8 mouse cellular contexts compared by ENCODE assay signal in the genomic region with DNA sequence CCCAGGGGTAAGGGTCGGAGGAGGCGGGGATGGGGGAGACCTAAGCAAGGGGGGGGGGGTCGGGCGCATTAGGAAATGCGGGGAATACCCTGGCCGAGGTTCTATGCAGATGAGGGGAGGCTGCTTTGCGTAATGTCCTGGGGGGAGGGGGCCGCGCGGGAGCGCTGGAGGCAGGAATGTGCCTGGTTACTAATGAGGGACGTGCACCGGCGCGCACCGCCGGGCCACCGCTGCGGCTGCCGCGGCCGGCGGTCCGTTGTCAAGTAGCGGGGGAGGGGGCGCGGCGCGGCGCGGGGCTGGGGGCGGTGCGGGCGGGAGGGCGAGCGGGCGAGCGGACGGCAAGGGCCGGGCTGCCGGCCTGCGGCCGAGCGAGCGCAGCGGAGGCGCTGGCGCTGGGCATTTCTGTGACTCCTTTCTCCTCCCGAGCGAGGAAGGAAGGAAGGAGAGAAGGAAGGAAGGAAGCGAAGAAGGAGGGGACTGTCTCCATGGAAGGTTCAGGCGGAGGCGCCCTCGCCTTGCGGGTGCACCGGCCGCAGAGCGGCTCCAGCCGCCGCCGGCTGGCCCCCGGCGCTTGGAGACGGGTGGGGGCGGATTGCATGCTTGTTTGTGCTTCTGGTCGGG. TPM values are rescaled to one million over a fixed set of nuclear protein-coding genes. Genes with fewer than 3 reads are reported as not detected.
A peak's percentile ranks its signal among the peaks of the same experiment; 100 is the strongest.
DNase-seq lines count a peak whose midpoint lies in the region; ATAC-seq and TF ChIP-seq lines count a peak whose summit lies in the region.

No protein-coding gene starts in this region.

- no peak for TF ChIP-seq EP300 in stomach, postnatal 0 days (optimal IDR thresholded peaks at IDR 0.05)

- H3K9ac ChIP-seq in limb, embryonic 14.5 days (ENCODE audit: low read depth, low read length, severe bottlenecking): peak overlapping the region; percentile 85
- H3K9ac ChIP-seq in stomach, postnatal 0 days (ENCODE audit: low read length): peak overlapping the region; percentile 88

- under 1% methylated on average over 65 of the region's 66 CpGs for WGBS in embryonic facial prominence, embryonic 10.5 days
- WGBS in limb, embryonic 14.5 days: 1% methylated on average over 33 of the region's 66 CpGs
- 1% methylated on average over 47 of the region's 66 CpGs for WGBS in stomach, postnatal 0 days

- TF ChIP-seq CTCF in stomach, postnatal 0 days (IDR thresholded peaks at IDR 0.05; ENCODE audit: low read depth): peak; percentile 32

- peak overlapping the region; percentile 99 for H3K4me2 ChIP-seq in limb, embryonic 14.5 days (replicated peaks; ENCODE audit: low read depth, low read length, severe bottlenecking)
- H3K4me2 ChIP-seq in myocyte (ENCODE audit: low read depth): peak overlapping the region; percentile 69
- peak overlapping the region; percentile 97 for H3K4me2 ChIP-seq in stomach, postnatal 0 days (replicated peaks; ENCODE audit: low read depth)

- peaks cover 34% of the 10 kb centered on the region for H3K79me2 ChIP-seq in myocyte (ENCODE audit: control insufficient read depth, insufficient read depth)

- H3K36me3 ChIP-seq in embryonic facial prominence, embryonic 10.5 days (replicated peaks): no peaks in the 10 kb centered on the region
- H3K36me3 ChIP-seq in limb, embryonic 14.5 days (ENCODE audit: control insufficient read depth, insufficient read depth, low read length): no peaks in the 10 kb centered on the region
- H3K36me3 ChIP-seq in myocyte (ENCODE audit: control insufficient read depth, insufficient read depth): no peaks in the 10 kb centered on the region
- H3K36me3 ChIP-seq in stomach, postnatal 0 days (ENCODE audit: control insufficient read depth, insufficient read depth, low read length): no peaks in the 10 kb centered on the region

- 0 out of 2 replicates have a peak, but pooled peaks have one; percentile 13 for TF ChIP-seq POLR2A in limb, embryonic 14.5 days (IDR thresholded peaks at IDR 0.05; ENCODE audit: borderline replicate concordance, extremely low read depth, insufficient read depth, insufficient read length)
- peak; percentile 67 for TF ChIP-seq POLR2A in myocyte (IDR thresholded peaks at IDR 0.05; ENCODE audit: insufficient read length, low read depth)

- peaks cover 32% of the 10 kb centered on the region for H3K27me3 ChIP-seq in embryonic facial prominence, embryonic 10.5 days (replicated peaks; ENCODE audit: low read depth, poor library complexity, severe bottlenecking)
- peaks cover 14% of the 10 kb centered on the region for H3K27me3 ChIP-seq in limb, embryonic 14.5 days (ENCODE audit: control insufficient read depth, insufficient read depth, low read length)
- no peaks in the 10 kb centered on the region for H3K27me3 ChIP-seq in myocyte (ENCODE audit: control insufficient read depth, insufficient read depth, insufficient read length)
- H3K27me3 ChIP-seq in stomach, postnatal 0 days (ENCODE audit: control insufficient read depth, insufficient read depth, low read length): no peaks in the 10 kb centered on the region

- peak; percentile 45 for ATAC-seq in limb, embryonic 14.5 days (ENCODE audit: low FRiP score, low read depth)
- ATAC-seq in stomach, postnatal 0 days (ENCODE audit: low FRiP score, low TSS enrichment): peak; percentile 44

- no peaks in the 10 kb centered on the region for H3K9me3 ChIP-seq in embryonic facial prominence, embryonic 10.5 days
- no peaks in the 10 kb centered on the region for H3K9me3 ChIP-seq in limb, embryonic 14.5 days (ENCODE audit: control insufficient read depth, low read length)
- H3K9me3 ChIP-seq in stomach, postnatal 0 days (ENCODE audit: control insufficient read depth, low read length): no peaks in the 10 kb centered on the region

- H3K4me3 ChIP-seq in embryonic facial prominence, embryonic 10.5 days: peak overlapping the region; percentile 80
- H3K4me3 ChIP-seq in limb, embryonic 14.5 days (replicated peaks; ENCODE audit: low read length): peak overlapping the region; percentile 64
- peak overlapping the region; percentile 91 for H3K4me3 ChIP-seq in myocyte
- peak overlapping the region; percentile 92 for H3K4me3 ChIP-seq in stomach, postnatal 0 days (ENCODE audit: low read depth, low read length)

- H3ac ChIP-seq in myocyte (ENCODE audit: control insufficient read depth, insufficient read length): peak overlapping the region; percentile 26

- peaks cover 27% of the 10 kb centered on the region for H3K4me1 ChIP-seq in embryonic facial prominence, embryonic 10.5 days
- 0 out of 2 replicates have a peak, but pooled peaks cover 10% of the 10 kb centered on the region for H3K4me1 ChIP-seq in limb, embryonic 14.5 days (ENCODE audit: control insufficient read depth, insufficient read depth, low read length)
- H3K4me1 ChIP-seq in stomach, postnatal 0 days (replicated peaks; ENCODE audit: control insufficient read depth, insufficient read depth): no peaks in the 10 kb centered on the region

- peak; percentile 86 for DNase-seq in retina, postnatal 1 day
- no peak for DNase-seq in retina, embryonic 14.5 days (ENCODE audit: low spot score)
- peak; percentile 83 for DNase-seq in embryonic facial prominence, embryonic 10.5 days (ENCODE audit: low spot score)
- peak; percentile 52 for DNase-seq in heart, adult 8-10 months (ENCODE audit: low spot score)
- DNase-seq in kidney, adult 8-10 months: peak; percentile 63 to 64
- DNase-seq in limb, embryonic 14.5 days (ENCODE audit: low spot score): no peak
- DNase-seq in stomach, postnatal 0 days (ENCODE audit: low spot score): peak; percentile 74

- H3K27ac ChIP-seq in embryonic facial prominence, embryonic 10.5 days (replicated peaks): peak overlapping the region; percentile 92
- peak overlapping the region; percentile 94 for H3K27ac ChIP-seq in limb, embryonic 14.5 days (replicated peaks; ENCODE audit: low read depth, low read length)
- H3K27ac ChIP-seq in stomach, postnatal 0 days (replicated peaks): peak overlapping the region; percentile 98

TF ChIP-seq in myocyte, 11 proteins besides CTCF, POLR2A, EP300 and RAD21:
- TF ChIP-seq TCF12 (IDR thresholded peaks at IDR 0.05; ENCODE audit: insufficient read depth, poor library complexity, severe bottlenecking) (no peak), CEBPB (IDR thresholded peaks at IDR 0.05; ENCODE audit: insufficient read depth, poor library complexity, severe bottlenecking) (0 out of 2 replicates have a peak, but pooled peaks have one; percentile 40), POLR2AphosphoS2 (IDR thresholded peaks at IDR 0.05; ENCODE audit: insufficient read length, low read depth) (peak; percentile 52)

RNA-seq across cellular contexts. Expression of a gene that starts 1.1 kb away (rescaled TPM):
- polyA plus RNA-seq in embryonic facial prominence, embryonic 10.5 days (2016; fragmentation: Nextera tagmentation; extraction: Ambion mirVana): 1.7 and 1.9 TPM in 2 replicates
- total RNA-seq in heart, adult 8-10 months (2022): 10 to 100 TPM; 20.4 to 25.8 (median 22.1) TPM
- polyA plus RNA-seq in limb, embryonic 14.5 days (2012; rRNA removed): 11.5 and 12.1 TPM in 2 replicates
- 11.7 and 12.9 TPM in 2 replicates for polyA plus RNA-seq in limb, embryonic 14.5 days (2014; fragmentation: Nextera tagmentation; extraction: Ambion mirVana)
- polyA plus RNA-seq in myocyte (2012; fragmentation: generic; extraction: Trizol): 9.6 TPM
- 2.9 and 3.1 TPM in 2 replicates for polyA plus RNA-seq in stomach, postnatal 0 days (2015; fragmentation: Nextera tagmentation; extraction: Ambion mirVana)

Comparison
In these comparisons a context has a peak if more than half of its experiments do, and no peak if none do; other contexts are left out.
1. DNase-seq: peak in retina, postnatal 1 day (single experiment), embryonic facial prominence, embryonic 10.5 days (single experiment), heart, adult 8-10 months (single experiment), kidney, adult 8-10 months (2 of 2) and stomach, postnatal 0 days (single experiment); none in retina, embryonic 14.5 days (single experiment) and limb, embryonic 14.5 days (single experiment).
2. Peak in every context shown above with its lines, with median percentiles within 50 percentile points of each other: H3K27ac ChIP-seq, H3K4me3 ChIP-seq and H3K4me2 ChIP-seq.